Mouse (Mus musculus) neural tube, embryonic 11.5 days (tissue): ENCODE results near the gene Nkain4. TPM values are rescaled to one million over a fixed set of nuclear protein-coding genes. Genes with fewer than 3 reads are reported as not detected.

Source experiments
- ATAC-seq: fragments of 200-750 bp; cut with Nextera tagmentation; 2 replicates; pipeline ENCODE4 v1.8.0; 2017; ENCODE audit warnings: moderate number of reproducible peaks, mild to moderate bottlenecking, moderate TSS enrichment, moderate library complexity; ENCODE audit not compliant: insufficient read depth, low FRiP score, low TSS enrichment
- DNase-seq: peaks from one replicate; pipeline ENCODE4 v3.0.0-alpha.2; 2015; ENCODE audit warnings: low spot score
- H3K27ac ChIP-seq: fragments of 300-500 bp; sonication (generic); 2 replicates; pipeline ENCODE4 v1.5.1; 2014; ENCODE audit warnings: low read depth, mild to moderate bottlenecking, low read length
- H3K27me3 ChIP-seq: fragments of 300-500 bp; sonication (generic); 2 replicates; pipeline ENCODE4 v1.6.1; 2014; ENCODE audit warnings: mild to moderate bottlenecking, low read length, mixed read lengths; ENCODE audit not compliant: control insufficient read depth, insufficient read depth
- H3K36me3 ChIP-seq: fragments of 300-500 bp; sonication (generic); 2 replicates; pipeline ENCODE4 v1.6.1; 2014; ENCODE audit warnings: mild to moderate bottlenecking, low read length, moderate library complexity, mixed read lengths; ENCODE audit not compliant: control insufficient read depth, insufficient read depth
- H3K4me1 ChIP-seq: fragments of 300-500 bp; sonication (generic); 2 replicates; pipeline ENCODE4 v1.6.1; 2014; ENCODE audit warnings: low read length, mixed read lengths; ENCODE audit not compliant: control insufficient read depth, insufficient read depth
- H3K4me2 ChIP-seq: fragments of 300-500 bp; sonication (generic); 2 replicates; pipeline ENCODE4 v1.6.1; 2014; ENCODE audit warnings: low read depth, mild to moderate bottlenecking, moderate library complexity
- H3K4me3 ChIP-seq: fragments of 300-500 bp; sonication (generic); 2 replicates; pipeline ENCODE4 v1.5.1; 2014; ENCODE audit warnings: low read depth, low read length
- H3K9ac ChIP-seq: fragments of 300-500 bp; sonication (generic); 2 replicates; pipeline ENCODE4 v1.6.1; 2014; ENCODE audit warnings: mild to moderate bottlenecking, low read length
- H3K9me3 ChIP-seq: fragments of 300-500 bp; sonication (generic); 2 replicates; pipeline ENCODE4 v1.6.1; 2016; ENCODE audit warnings: low read length; ENCODE audit not compliant: control insufficient read depth
- whole genome bisulfite sequencing: fragments of 180-500 bp; shearing (Covaris S2); extraction: QIAGEN DNeasy Blood & Tissue Kit; methylation state at CpG from one replicate; pipeline ENCODE4 v1.1.7; 2014; 5-methylcytosine and 5-hydroxymethylcytosine counted together
- polyA plus RNA-seq: library from polyadenylated mRNA; unstranded; fragments of >200 nt; fragmentation: Nextera tagmentation; extraction: Ambion mirVana; gene quantifications from 2 replicates; pipeline ENCODE4 v1.2.1, GENCODE M21; 2014

Gene Nkain4
- polyA plus RNA-seq, 1 experiment from 2014 or later: 73.6 TPM

DNA sequence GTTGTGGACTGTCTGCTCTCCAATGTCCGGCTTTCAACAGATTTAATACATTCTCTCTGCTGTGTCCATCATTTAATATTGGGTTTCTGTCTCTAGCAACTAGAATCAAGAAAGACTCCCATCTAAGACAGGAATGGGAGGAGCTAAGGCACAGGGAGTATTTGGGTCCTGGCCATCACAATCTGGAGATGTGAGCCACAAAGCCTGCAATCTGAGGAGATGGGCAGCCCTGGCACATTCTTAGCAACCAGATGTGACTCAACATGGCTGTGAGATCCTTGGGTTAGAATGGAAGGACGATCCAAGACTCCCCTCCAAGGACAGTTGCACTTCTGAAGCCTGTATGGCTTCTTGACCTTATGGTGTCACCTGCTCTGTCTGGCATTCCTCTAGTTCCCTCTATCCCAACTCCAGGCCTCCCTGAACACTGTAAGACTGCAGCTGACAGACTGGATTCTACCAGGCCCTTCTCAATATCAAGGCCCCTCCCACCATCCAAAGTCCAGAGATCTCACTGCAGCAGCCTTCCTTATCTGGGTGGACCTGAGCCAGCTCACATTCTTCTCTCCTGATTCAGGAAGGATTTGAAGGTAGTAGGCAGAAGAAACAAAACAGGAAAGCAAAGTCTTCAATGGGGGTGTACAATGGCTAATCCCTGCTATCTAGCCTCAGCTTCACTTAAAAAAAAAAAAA is 8.3 kb upstream of the Nkain4 start:
- ATAC-seq (no peak), DNase-seq (no peak)
- no peaks in the 10 kb centered on the region for H3K27me3 ChIP-seq
- H3K36me3 ChIP-seq: no peaks in the 10 kb centered on the region
- 69% methylated on average over 2 of the region's 2 CpGs for WGBS
- H3K27ac ChIP-seq: no peak overlapping the region
- H3K9me3 ChIP-seq: no peaks in the 10 kb centered on the region
- peaks cover 6% of the 10 kb centered on the region for H3K4me1 ChIP-seq
- H3K4me2 ChIP-seq: no peak overlapping the region
- H3K4me3 ChIP-seq: no peak overlapping the region
- H3K9ac ChIP-seq: no peak overlapping the region

DNA sequence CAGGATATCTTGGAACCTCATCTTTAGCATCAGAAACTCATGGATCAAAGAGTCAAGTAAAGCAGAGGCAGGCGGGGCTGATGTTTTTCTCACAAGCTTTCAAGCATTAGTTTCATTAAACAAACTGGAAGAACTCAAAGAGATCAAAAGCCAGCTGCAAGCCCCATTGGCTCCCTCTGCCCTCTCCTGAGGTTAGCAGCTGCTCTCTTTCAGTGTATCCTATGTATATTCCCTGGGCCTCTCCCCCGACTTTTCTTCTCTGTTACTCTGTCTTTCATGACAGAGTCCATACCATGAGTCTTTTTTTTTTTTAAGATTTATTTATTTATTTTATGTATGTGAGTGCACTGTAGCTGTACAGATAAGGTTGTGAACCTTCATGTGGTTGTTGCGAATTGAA is 5.7 kb upstream of the Nkain4 start:
- H3K9ac ChIP-seq: no peak overlapping the region
- H3K4me2 ChIP-seq: no peak overlapping the region
- no peak overlapping the region for H3K4me3 ChIP-seq
- no peak overlapping the region for H3K27ac ChIP-seq
- ATAC-seq: no peak
- H3K9me3 ChIP-seq: no peaks in the 10 kb centered on the region
- H3K27me3 ChIP-seq: no peaks in the 10 kb centered on the region
- H3K36me3 ChIP-seq: no peaks in the 10 kb centered on the region
- WGBS: 71% methylated on average over 3 of the region's 3 CpGs
- no peak for DNase-seq
- H3K4me1 ChIP-seq: no peaks in the 10 kb centered on the region

DNA sequence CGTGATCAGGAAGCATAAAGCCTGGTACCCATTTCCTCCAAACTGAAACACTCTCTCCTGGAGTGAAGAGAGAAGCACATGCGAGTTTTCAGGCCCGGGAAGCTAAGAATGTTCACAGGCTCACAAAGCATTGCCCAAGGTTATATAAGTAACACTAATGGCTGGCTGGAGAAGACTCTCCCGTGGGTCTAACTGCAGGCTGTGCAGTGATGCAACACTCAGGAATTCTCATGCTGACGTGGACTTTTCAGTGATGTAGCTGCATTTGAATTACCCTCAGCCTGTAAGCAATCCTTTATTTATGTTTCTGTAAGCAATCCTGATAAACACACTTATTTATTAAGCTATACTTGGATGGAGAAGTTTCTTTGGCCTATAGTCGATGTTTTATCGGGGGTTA is 5.1 kb upstream of the Nkain4 start:
- Histone ChIP-seq H3K36me3 (no peaks in the 10 kb centered on the region), H3K4me3 (no peak overlapping the region), H3K4me2 (no peak overlapping the region), H3K27me3 (no peaks in the 10 kb centered on the region), H3K27ac (no peak overlapping the region), H3K4me1 (no peaks in the 10 kb centered on the region; the same call in 1 of the 2 replicates), H3K9me3 (no peaks in the 10 kb centered on the region), H3K9ac (no peak overlapping the region)
- ATAC-seq: no peak
- no peak for DNase-seq
- WGBS: 76% methylated on average over 7 of the region's 7 CpGs

DNA sequence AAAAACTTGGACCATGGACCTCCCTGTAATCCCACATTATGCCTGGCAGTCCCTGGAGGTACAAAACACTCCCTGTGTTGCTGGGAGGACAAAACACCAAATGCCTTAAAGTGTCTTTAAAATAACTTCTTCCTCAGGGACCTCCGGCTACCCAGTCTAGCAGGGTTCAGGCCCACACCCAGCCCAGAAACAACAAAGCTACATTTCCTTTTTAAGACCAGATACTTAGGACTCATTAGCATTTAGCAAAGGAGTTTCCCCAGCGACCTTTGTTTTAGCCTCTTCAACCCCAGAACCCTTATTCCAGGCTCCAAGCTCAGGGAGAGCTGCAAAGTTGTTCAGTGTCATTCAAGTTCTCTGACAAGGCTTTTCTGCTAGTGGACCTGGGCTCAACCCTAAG is 861 bp downstream of the Nkain4 start:
- Histone ChIP-seq H3K9ac (peak overlapping the region; percentile 75), H3K9me3 (no peaks in the 10 kb centered on the region), H3K4me2 (peak overlapping the region; percentile 87), H3K36me3 (no peaks in the 10 kb centered on the region), H3K27me3 (no peaks in the 10 kb centered on the region), H3K4me3 (peak overlapping the region; percentile 59), H3K27ac (peak overlapping the region; percentile 92), H3K4me1 (peaks cover 21% of the 10 kb centered on the region)
- 19% methylated on average over 2 of the region's 2 CpGs for WGBS
- no peak for ATAC-seq
- no peak for DNase-seq

DNA sequence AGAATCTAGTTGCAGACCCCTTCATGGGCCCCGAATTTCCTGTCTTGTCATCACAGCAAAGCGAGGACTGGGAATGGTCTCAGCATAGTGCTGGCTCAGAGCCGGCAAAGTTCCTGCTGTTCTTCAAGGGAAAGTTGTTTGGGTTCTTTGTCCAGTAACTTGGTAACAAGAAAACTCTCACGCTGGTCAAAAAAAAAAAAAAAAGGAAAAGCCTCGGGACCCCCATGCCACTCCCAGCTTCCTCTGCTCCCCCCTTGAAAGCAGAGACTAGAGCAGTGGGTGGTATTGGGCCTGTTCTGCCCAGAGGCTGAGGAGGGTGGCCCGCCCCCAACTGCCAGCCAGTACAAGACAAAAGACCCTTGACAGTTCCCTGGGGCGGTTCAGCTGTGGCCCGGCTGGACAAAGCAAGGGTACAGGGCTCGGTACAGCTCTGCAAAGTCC is 1.7 kb downstream of the Nkain4 start:
- H3K4me1 ChIP-seq: peaks cover 21% of the 10 kb centered on the region
- H3K9ac ChIP-seq: peak overlapping the region; percentile 75
- H3K4me2 ChIP-seq: peak overlapping the region; percentile 87
- DNase-seq: peak; percentile 70
- WGBS: 7% methylated on average over 9 of the region's 9 CpGs
- no peaks in the 10 kb centered on the region for H3K27me3 ChIP-seq
- peak overlapping the region; percentile 59 for H3K4me3 ChIP-seq
- no peaks in the 10 kb centered on the region for H3K9me3 ChIP-seq
- ATAC-seq: peak; percentile 54; the same call in 1 of the 2 replicates
- H3K27ac ChIP-seq: peak overlapping the region; percentile 92
- H3K36me3 ChIP-seq: no peaks in the 10 kb centered on the region

DNA sequence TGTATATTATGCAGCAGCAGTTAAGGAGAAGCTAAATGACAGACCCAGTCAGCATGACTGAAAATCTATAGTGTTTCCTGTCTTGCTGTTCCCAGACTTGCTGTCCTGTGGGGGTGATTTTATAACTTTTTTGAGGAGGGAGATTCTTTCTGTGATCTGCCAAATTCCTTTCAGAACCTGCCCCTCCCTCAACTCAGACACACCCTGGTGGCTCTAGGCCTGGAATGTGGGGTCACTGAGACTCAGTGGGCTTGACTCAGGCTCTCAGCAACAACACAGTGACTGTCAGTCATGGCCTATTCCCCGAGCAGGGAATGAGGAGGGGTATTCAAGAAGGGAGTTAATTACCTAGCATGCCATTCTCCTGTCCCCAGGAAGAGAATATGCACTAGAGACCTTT is 4.6 kb downstream of the Nkain4 start:
- WGBS: 11% methylated on average over 1 of the region's 1 CpGs
- Histone ChIP-seq H3K27me3 (no peaks in the 10 kb centered on the region), H3K4me2 (no peak overlapping the region), H3K4me3 (no peak overlapping the region), H3K36me3 (no peaks in the 10 kb centered on the region), H3K9me3 (no peaks in the 10 kb centered on the region), H3K27ac (no peak overlapping the region), H3K9ac (no peak overlapping the region), H3K4me1 (peaks cover 21% of the 10 kb centered on the region)
- ATAC-seq (no peak), DNase-seq (no peak)

DNA sequence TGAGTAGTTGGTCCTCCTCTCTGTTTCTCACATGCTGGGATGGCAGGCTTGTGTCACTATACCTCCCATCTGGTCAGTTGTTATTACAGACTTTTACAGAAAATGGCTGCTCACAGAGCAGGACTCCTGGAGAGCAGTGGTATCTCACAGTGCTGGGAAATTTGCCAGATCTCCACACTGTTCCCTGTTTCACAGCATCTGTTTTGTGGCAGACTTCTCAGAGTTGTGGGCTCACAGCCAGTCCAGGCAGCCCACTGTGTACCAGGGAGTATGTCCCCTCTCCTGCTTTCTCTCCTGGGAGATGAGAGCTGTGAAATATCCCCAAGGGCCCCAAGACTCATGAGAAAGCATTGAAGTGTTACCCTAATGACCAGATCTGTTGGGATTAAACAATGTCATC is 12.6 kb downstream of the Nkain4 start:
- H3K4me1 ChIP-seq: no peaks in the 10 kb centered on the region
- DNase-seq (no peak), ATAC-seq (no peak)
- no peaks in the 10 kb centered on the region for H3K27me3 ChIP-seq
- no peak overlapping the region for H3K4me3 ChIP-seq
- no peak overlapping the region for H3K4me2 ChIP-seq
- H3K9me3 ChIP-seq: no peaks in the 10 kb centered on the region
- no peaks in the 10 kb centered on the region; the same call in 1 of the 2 replicates for H3K36me3 ChIP-seq
- H3K27ac ChIP-seq: no peak overlapping the region
- no peak overlapping the region for H3K9ac ChIP-seq

DNA sequence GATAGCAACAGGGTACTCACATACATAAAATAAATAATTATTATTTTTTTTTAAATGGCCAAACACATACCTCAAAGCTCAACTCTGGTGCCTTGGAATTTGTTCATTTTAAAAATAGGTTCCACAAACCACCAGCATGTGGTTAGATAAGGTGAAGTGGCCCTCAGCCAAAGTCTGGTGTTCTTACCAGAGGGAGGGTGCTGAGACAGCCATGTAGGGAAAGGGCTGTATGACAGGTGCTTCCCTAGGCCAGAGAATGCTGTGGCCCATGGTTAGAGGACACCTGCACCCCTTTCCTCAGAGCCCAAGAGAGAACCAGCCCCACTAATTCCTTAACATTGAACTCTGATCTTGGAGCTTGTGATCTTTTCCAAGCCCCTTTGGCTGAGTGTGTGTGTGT is 14.3 kb downstream of the Nkain4 start:
- no peak overlapping the region for H3K4me3 ChIP-seq
- no peak for ATAC-seq
- H3K4me1 ChIP-seq: no peaks in the 10 kb centered on the region
- H3K36me3 ChIP-seq: no peaks in the 10 kb centered on the region; the same call in 1 of the 2 replicates
- no peak overlapping the region for H3K4me2 ChIP-seq
- H3K9me3 ChIP-seq: no peaks in the 10 kb centered on the region
- no peaks in the 10 kb centered on the region for H3K27me3 ChIP-seq
- no peak overlapping the region for H3K27ac ChIP-seq
- H3K9ac ChIP-seq: no peak overlapping the region
- DNase-seq: no peak

DNA sequence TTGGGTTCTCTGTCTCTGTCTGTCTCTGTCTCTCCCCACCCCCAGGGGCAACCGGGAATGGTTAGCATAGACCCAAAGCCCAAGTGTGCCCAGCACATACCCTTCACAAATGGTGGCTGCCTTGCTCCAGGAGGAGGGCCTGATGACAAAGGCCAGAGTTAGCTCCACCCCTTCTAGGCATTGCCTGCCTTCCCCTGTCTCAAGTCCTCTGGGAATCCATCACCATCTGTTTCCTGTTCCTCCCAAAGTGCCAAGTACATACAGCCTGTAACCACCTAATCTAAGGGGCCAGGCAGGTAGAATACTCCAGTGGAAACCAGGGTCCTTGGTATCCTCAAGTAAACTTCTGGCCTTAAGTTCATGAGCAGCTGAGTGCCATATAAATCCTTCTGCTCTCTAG is 22.1 kb downstream of the Nkain4 start:
- no peak overlapping the region for H3K4me2 ChIP-seq
- no peaks in the 10 kb centered on the region for H3K4me1 ChIP-seq
- DNase-seq: no peak
- H3K36me3 ChIP-seq: no peaks in the 10 kb centered on the region
- H3K27me3 ChIP-seq: no peaks in the 10 kb centered on the region
- no peak overlapping the region for H3K27ac ChIP-seq
- 85% methylated on average over 1 of the region's 1 CpGs for WGBS
- ATAC-seq: no peak
- no peak overlapping the region for H3K9ac ChIP-seq
- no peaks in the 10 kb centered on the region for H3K9me3 ChIP-seq
- H3K4me3 ChIP-seq: no peak overlapping the region
